Mouse (Mus musculus) gastrocnemius, adult 2 months (tissue): ENCODE data around the gene Atp10a. TPM values are rescaled to one million over a fixed set of nuclear protein-coding genes. Genes with fewer than 3 reads are reported as not detected.

Experiments
- DNase-seq: peaks from one replicate; pipeline ENCODE4 v3.0.0; 2022
- H3K27ac ChIP-seq: fragments of 200-600 bp; 2 replicates; pipeline ENCODE4 v1.8.1; 2022; ENCODE audit warnings: mild to moderate bottlenecking
- H3K4me3 ChIP-seq: fragments of 200-600 bp; 2 replicates; pipeline ENCODE4 v1.8.1; 2022; ENCODE audit warnings: mild to moderate bottlenecking, moderate library complexity
- CTCF ChIP-seq: fragments of 200-600 bp; IDR thresholded peaks from 2 replicates; pipeline ENCODE4 v1.8.1; 2022; ENCODE audit warnings: antibody characterized with exemption, mild to moderate bottlenecking, moderate library complexity
- intact Hi-C: fragments of 180-260 bp; cut with DNase I; formaldehyde crosslinking; loops from one replicate; pipeline ENCODE4 v1.15.1; 2025
- long read RNA-seq, 2 experiments: library from polyadenylated mRNA; stranded (forward); transcript quantifications; one replicate each; pipeline ENCODE4 v2.0.0; 2021
- total RNA-seq, 2 experiments: library from RNA; stranded (reverse); gene quantifications; 2 replicates each; pipeline ENCODE4 v1.2.3; 2021

Gene Atp10a
- 1 to 10 TPM; 1.3 to 2.0 TPM for total RNA-seq
- long read RNA-seq, experiment 1, full-length matches to known transcripts, result 1 of 3 reads
- long read RNA-seq, experiment 1, partial matches to known transcripts, result 0 of 3 reads
- long read RNA-seq, experiment 1, other reads (novel, unspliced or antisense), result 2 of 3 reads
- long read RNA-seq, experiment 2, full-length matches to known transcripts, result 1 of 3 reads
- long read RNA-seq, experiment 2, partial matches to known transcripts, result 0 of 3 reads
- long read RNA-seq, experiment 2, other reads (novel, unspliced or antisense), result 2 of 3 reads

GRCm38 (mm10) chr7:58655866-58656265 lies at the start of gene Atp10a:
Gene Atp10a, plus strand, starts transcription at chr7:58656166.
- Histone ChIP-seq H3K27ac (no peak within 1 kb of the TSS), H3K4me3 (no peak within 1 kb of the TSS)
- DNase-seq, result no peak
- intact Hi-C loops, result no loop called here
- no peak for TF ChIP-seq CTCF

- no peak overlapping the region for H3K4me3 ChIP-seq
- H3K27ac ChIP-seq, result no peak overlapping the region
- TF ChIP-seq CTCF, result no peak
- intact Hi-C loops, result no loop called here
- DNase-seq, result no peak
These were observed 37.9 kb upstream of the Atp10a start for GRCm38 (mm10) chr7:58618048-58618447.

- Histone ChIP-seq H3K27ac (peak overlapping the region; percentile 75), H3K4me3 (peak overlapping the region; percentile 53)
- TF ChIP-seq CTCF, result no peak
- intact Hi-C loops, result no loop called here
- DNase-seq, result peak; percentile 67
These were observed 29.4 kb upstream of the Atp10a start for GRCm38 (mm10) chr7:58626305-58627155.

- Histone ChIP-seq H3K27ac (peak overlapping the region; percentile 75; the same call in 1 of the 2 replicates), H3K4me3 (no peak overlapping the region)
- intact Hi-C loops, result no loop called here
- TF ChIP-seq CTCF, result no peak
- DNase-seq, result no peak
These were observed 28.6 kb upstream of the Atp10a start for GRCm38 (mm10) chr7:58627381-58627780.

- Histone ChIP-seq H3K27ac (no peak overlapping the region), H3K4me3 (no peak overlapping the region)
- no peak; the same call in 1 of the 2 replicates for TF ChIP-seq CTCF
- intact Hi-C loops, result no loop called here
- no peak for DNase-seq
These were observed 26.7 kb upstream of the Atp10a start for GRCm38 (mm10) chr7:58629233-58629632.

GRCm38 (mm10) chr7:58633683-58634082 lies 22.3 kb upstream of the Atp10a start:
- H3K27ac ChIP-seq, result no peak overlapping the region
- no peak for TF ChIP-seq CTCF
- intact Hi-C loops, result no loop called here
- no peak overlapping the region for H3K4me3 ChIP-seq
- DNase-seq, result no peak

- no peak for TF ChIP-seq CTCF
- Histone ChIP-seq H3K4me3 (no peak overlapping the region), H3K27ac (no peak overlapping the region)
- no peak for DNase-seq
- intact Hi-C loops, result no loop called here
These were observed 16.3 kb upstream of the Atp10a start for GRCm38 (mm10) chr7:58639676-58640075.

GRCm38 (mm10) chr7:58640456-58640855 lies 15.5 kb upstream of the Atp10a start:
- DNase-seq, result no peak
- no peak for TF ChIP-seq CTCF
- H3K27ac ChIP-seq, result no peak overlapping the region
- H3K4me3 ChIP-seq, result no peak overlapping the region
- intact Hi-C loops, result no loop called here

GRCm38 (mm10) chr7:58641916-58642315 lies 14.1 kb upstream of the Atp10a start:
- DNase-seq, result no peak
- no peak for TF ChIP-seq CTCF
- no peak overlapping the region for H3K27ac ChIP-seq
- intact Hi-C loops, result no loop called here
- H3K4me3 ChIP-seq, result no peak overlapping the region

- no peak overlapping the region for H3K4me3 ChIP-seq
- intact Hi-C loops, result no loop called here
- H3K27ac ChIP-seq, result no peak overlapping the region
- TF ChIP-seq CTCF, result no peak
- DNase-seq, result no peak
These were observed 8.6 kb upstream of the Atp10a start for GRCm38 (mm10) chr7:58647404-58647803.

GRCm38 (mm10) chr7:58657913-58658789 lies 2.2 kb downstream of the Atp10a start:
- Histone ChIP-seq H3K4me3 (peak overlapping the region; percentile 86), H3K27ac (peak overlapping the region; percentile 81)
- DNase-seq, result peak; percentile 83
- intact Hi-C loops, result no loop called here
- no peak for TF ChIP-seq CTCF

GRCm38 (mm10) chr7:58658790-58659405 lies 2.9 kb downstream of the Atp10a start:
- DNase-seq, result no peak
- peak overlapping the region; percentile 81 for H3K27ac ChIP-seq
- intact Hi-C loops, result no loop called here
- TF ChIP-seq CTCF, result no peak
- peak overlapping the region; percentile 86 for H3K4me3 ChIP-seq
